Mouse (Mus musculus) testis, adult 2 months (tissue): ENCODE measurements around the gene Sf3b6.

Experiments
- CTCF ChIP-seq: fragments of 200-500 bp; IDR thresholded peaks from 2 replicates; pipeline ENCODE4 v1.5.1; 2012; ENCODE audit warnings: low read depth, mild to moderate bottlenecking, inconsistent platforms, low read length, moderate library complexity; ENCODE audit not compliant: control insufficient read depth, insufficient read depth, insufficient replicate concordance
- POLR2A ChIP-seq: fragments of 200-500 bp; IDR thresholded peaks from 2 replicates; pipeline ENCODE4 v1.6.1; 2012; ENCODE audit warnings: low read depth, mild to moderate bottlenecking, inconsistent platforms, low read length, moderate library complexity; ENCODE audit not compliant: control insufficient read depth

DNA sequence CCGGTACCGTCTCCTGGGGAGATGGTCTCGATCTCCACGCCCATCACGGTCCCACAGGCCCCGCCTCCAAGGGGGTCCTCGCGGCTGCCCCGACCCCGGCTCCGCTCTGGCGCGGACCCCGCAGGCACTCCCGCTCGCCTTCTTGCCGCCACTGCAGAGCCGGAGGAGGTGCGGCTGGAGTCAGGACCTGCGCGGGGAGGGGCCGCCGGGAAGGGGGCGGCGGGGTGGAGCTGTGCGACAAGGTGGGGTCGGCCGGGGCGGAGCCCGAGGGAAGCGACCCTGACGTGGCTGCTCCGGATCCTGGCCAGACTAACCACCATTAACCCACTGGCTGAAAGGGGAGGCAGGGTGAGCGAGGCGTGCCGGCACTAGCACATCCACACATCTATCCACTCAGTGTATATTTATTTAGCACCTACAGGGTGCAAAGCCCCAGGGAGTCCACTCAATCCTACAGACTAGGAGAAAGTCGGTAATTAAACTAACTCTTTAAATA is 24.1 kb downstream of the Sf3b6 start, which contains the start of gene Fkbp1b:
- TF ChIP-seq CTCF = no peak
- TF ChIP-seq POLR2A = no peak
